Mouse (Mus musculus) WW6 (cell line): ENCODE results near the gene Hivep3.

ENCODE experiments used
- DNase-seq: peaks from one replicate; pipeline ENCODE4 v3.0.0-alpha.2; 2013; ENCODE audit warnings: low read depth, low spot score

Hivep3 gene

GRCm38 (mm10) chr4:119871861-119872582 is 138.4 kb downstream of the Hivep3 start:
- no peak for DNase-seq

- no peak for DNase-seq
These were observed 140.4 kb downstream of the Hivep3 start for GRCm38 (mm10) chr4:119873935-119874334.

GRCm38 (mm10) chr4:119875592-119875991 is 142.0 kb downstream of the Hivep3 start:
- DNase-seq, result no peak

- no peak for DNase-seq
These were observed 143.1 kb downstream of the Hivep3 start for GRCm38 (mm10) chr4:119876535-119877160.

DNA sequence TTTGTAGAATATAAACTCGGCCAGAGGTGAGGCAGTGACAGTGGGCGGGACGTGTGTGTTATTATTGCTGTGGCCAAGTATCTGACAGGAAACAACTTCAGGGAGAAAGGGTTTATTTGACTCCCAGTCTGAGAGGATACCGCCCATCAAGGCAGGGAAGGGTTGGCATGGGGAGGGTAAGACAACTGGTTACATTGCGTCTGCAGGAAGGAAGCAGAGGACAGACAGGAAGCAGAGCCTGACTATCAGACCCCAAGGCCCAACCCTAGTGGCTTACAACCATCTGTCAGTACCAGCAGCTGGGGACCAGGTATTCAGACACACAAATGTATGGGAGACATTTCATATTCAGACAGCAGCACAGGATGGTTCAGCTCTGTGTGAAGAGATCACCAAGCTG is 144.6 kb downstream of the Hivep3 start:
- no peak for DNase-seq

DNA sequence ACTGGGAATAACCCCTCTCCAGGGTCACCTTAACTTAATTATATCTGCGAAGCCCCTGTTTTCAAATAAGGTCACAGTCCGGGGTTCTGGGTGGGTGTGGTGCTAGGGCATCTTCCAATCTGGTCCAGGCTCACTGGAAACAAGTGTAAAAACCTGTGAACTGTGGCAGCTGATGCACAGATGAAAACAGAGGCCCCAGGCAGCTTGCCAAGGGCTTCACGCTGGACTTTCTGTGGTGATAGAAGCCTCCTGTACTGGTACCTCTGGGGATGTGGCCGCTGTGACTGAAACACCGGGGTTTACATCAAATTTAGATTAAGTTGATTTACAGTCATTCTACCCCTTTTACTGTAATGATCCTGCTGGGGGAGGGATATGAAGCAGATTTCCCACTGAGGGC is 146.1 kb downstream of the Hivep3 start:
- no peak for DNase-seq

- no peak for DNase-seq
These were observed 146.7 kb downstream of the Hivep3 start for GRCm38 (mm10) chr4:119880270-119880669.

DNA sequence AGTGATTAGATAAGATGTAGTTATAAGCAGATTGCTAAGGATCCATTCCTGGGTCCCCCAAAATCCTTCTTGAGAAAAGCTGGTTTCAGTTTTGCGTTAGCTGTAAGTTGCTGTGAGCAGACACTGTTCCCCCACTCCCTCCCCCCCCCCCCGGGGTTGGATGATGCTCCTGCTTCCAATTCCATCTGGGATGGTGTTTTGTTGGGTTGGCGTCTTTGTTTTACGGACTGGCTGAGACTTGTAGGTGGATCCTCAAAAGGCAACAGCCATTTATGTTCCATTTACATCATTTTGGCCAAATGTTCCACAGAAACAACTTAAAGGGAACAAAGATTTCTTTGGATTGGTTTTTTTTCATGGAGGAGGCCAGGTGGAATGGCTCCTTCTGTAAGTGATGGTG is 147.7 kb downstream of the Hivep3 start:
- no peak for DNase-seq

GRCm38 (mm10) chr4:119882401-119882800 is 148.8 kb downstream of the Hivep3 start:
- no peak for DNase-seq

- DNase-seq, result no peak
These were observed 149.2 kb downstream of the Hivep3 start for GRCm38 (mm10) chr4:119882814-119883213.

- DNase-seq, result no peak
These were observed 153.0 kb downstream of the Hivep3 start for GRCm38 (mm10) chr4:119886621-119887020.

GRCm38 (mm10) chr4:119887523-119888177 is 154.1 kb downstream of the Hivep3 start:
- no peak for DNase-seq

- DNase-seq, result no peak
These were observed 156.2 kb downstream of the Hivep3 start for GRCm38 (mm10) chr4:119889760-119890159.

GRCm38 (mm10) chr4:119893255-119893779 is 159.7 kb downstream of the Hivep3 start:
- no peak for DNase-seq

- no peak for DNase-seq
These were observed 161.3 kb downstream of the Hivep3 start for GRCm38 (mm10) chr4:119894797-119895458.

- DNase-seq, result no peak
These were observed 161.9 kb downstream of the Hivep3 start for GRCm38 (mm10) chr4:119895504-119895903.

- DNase-seq, result no peak
These were observed 163.0 kb downstream of the Hivep3 start for GRCm38 (mm10) chr4:119896572-119896971.

DNA sequence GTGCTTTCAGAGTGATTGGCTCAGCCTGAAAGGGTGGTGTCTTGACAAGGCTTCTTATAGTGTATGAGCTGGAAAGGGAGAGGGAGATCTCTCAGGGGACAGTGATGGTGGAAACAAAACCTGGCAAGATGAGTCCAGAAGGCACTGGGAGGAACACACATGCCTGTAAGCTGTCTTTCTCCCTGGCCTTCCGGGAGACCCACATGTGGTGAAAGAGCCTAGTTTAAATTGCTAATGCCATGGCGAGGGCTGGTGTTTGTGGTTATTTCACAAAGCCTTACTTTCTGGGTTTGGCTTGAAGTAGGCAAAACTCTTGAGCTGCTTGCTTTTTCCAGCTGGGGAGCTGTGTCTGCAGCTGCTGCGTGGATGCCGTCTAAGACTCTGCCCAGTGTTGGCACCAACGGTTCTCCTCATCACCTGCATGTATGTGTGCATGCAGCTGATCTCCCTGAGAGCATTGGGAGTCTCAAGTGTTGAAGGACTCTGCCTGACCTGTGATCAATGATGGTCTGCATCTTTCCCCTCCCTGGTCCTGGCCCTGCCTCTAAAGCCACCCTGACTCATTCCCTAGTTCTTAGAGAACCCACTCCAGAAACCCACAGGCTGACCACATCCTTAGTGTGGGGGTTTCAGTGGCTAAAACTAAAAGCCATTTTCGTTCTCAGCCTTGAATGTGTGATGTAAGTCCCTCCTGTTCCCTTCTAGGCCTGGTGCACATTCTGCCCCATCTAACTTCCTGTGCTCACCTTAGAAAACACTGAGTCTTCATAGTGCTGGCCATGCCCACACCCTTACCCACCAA is 163.7 kb downstream of the Hivep3 start:
- no peak for DNase-seq

- no peak for DNase-seq
These were observed 168.2 kb downstream of the Hivep3 start for GRCm38 (mm10) chr4:119901556-119902491.

GRCm38 (mm10) chr4:119903328-119903727 is 169.7 kb downstream of the Hivep3 start:
- DNase-seq, result no peak
